12 mouse cellular contexts compared by ENCODE assay signal in genomic region chr15:97999991-98000390, GRCm38 (mm10). TPM values are rescaled to one million over a fixed set of nuclear protein-coding genes. Genes with fewer than 3 reads are reported as not detected.
DNase-seq lines count a peak whose midpoint lies in the region; ATAC-seq lines count a peak whose summit lies in the region.
"Had no signal": no experiment of that assay in that cellular context is flagged by ENCODE, and none has a peak within 500 bp of the region (broad histone marks: within the 10 kb centered on the region; RNA-seq: fewer than 3 reads in every experiment).

No protein-coding gene starts in this region.

- H3K9ac ChIP-seq in heart, embryonic 11.5 days (ENCODE audit: low read depth, low read length): no peak overlapping the region
- H3K9ac ChIP-seq in neural tube, embryonic 12.5 days: 0 out of 2 replicates have a peak overlapping the region, but pooled peaks have one; percentile 21
- H3K9ac ChIP-seq: heart, embryonic 15.5 days; intestine, embryonic 15.5 days had no signal

- no peaks in the 10 kb centered on the region for H3K36me3 ChIP-seq in heart, embryonic 11.5 days (ENCODE audit: control insufficient read depth, insufficient read depth, low read length)
- peaks cover 56% of the 10 kb centered on the region for H3K36me3 ChIP-seq in embryonic facial prominence, embryonic 10.5 days (replicated peaks)
- peaks cover 55% of the 10 kb centered on the region for H3K36me3 ChIP-seq in limb, embryonic 10.5 days
- peaks cover 28% of the 10 kb centered on the region for H3K36me3 ChIP-seq in neural tube, embryonic 12.5 days
- H3K36me3 ChIP-seq: heart, embryonic 15.5 days; intestine, embryonic 15.5 days had no signal

- peak overlapping the region; percentile 16; the same call in 1 of the 2 replicates for H3K4me2 ChIP-seq in heart, embryonic 11.5 days
- H3K4me2 ChIP-seq in neural tube, embryonic 12.5 days (replicated peaks): peak overlapping the region; percentile 85
- H3K4me2 ChIP-seq: intestine, embryonic 15.5 days had no signal

- peaks cover 47% of the 10 kb centered on the region for H3K27me3 ChIP-seq in heart, embryonic 11.5 days (ENCODE audit: control insufficient read depth, insufficient read depth, low read length)
- peaks cover 26% of the 10 kb centered on the region for H3K27me3 ChIP-seq in embryonic facial prominence, embryonic 10.5 days (replicated peaks; ENCODE audit: low read depth, poor library complexity, severe bottlenecking)
- peaks cover 77% of the 10 kb centered on the region for H3K27me3 ChIP-seq in limb, embryonic 10.5 days (ENCODE audit: low read depth, poor library complexity, severe bottlenecking)
- H3K27me3 ChIP-seq in neural tube, embryonic 12.5 days (replicated peaks): peaks cover 15% of the 10 kb centered on the region; the same call in 1 of the 2 replicates

- DNase-seq in heart, postnatal 14 days: no peak
- DNase-seq in embryonic facial prominence, embryonic 10.5 days (ENCODE audit: low spot score): no peak
- no peak for DNase-seq in limb, embryonic 10.5 days (ENCODE audit: low spot score)
- DNase-seq in adipocyte (ENCODE audit: low spot score): no peak
- DNase-seq in adrenal gland, postnatal 14 days: no peak
- DNase-seq: cerebellum, postnatal 14 days; gastrocnemius, postnatal 14 days had no signal

- no peak overlapping the region for H3K27ac ChIP-seq in heart, embryonic 11.5 days (ENCODE audit: low read depth, low read length)
- H3K27ac ChIP-seq in embryonic facial prominence, embryonic 10.5 days (replicated peaks): peak overlapping the region; percentile 97
- H3K27ac ChIP-seq in limb, embryonic 10.5 days: 0 out of 2 replicates have a peak overlapping the region, but pooled peaks have one; percentile 7
- H3K27ac ChIP-seq in neural tube, embryonic 12.5 days: no peak overlapping the region
- H3K27ac ChIP-seq: heart, embryonic 15.5 days; intestine, embryonic 15.5 days; left cerebral cortex, adult 2 months had no signal

- H3K9me3 ChIP-seq in heart, embryonic 11.5 days (replicated peaks; ENCODE audit: control insufficient read depth, low read length): no peaks in the 10 kb centered on the region
- no peaks in the 10 kb centered on the region for H3K9me3 ChIP-seq in embryonic facial prominence, embryonic 10.5 days
- no peaks in the 10 kb centered on the region for H3K9me3 ChIP-seq in limb, embryonic 10.5 days (replicated peaks)
- no peaks in the 10 kb centered on the region for H3K9me3 ChIP-seq in neural tube, embryonic 12.5 days
- H3K9me3 ChIP-seq: heart, embryonic 15.5 days; intestine, embryonic 15.5 days had no signal

- H3K4me3 ChIP-seq in heart, embryonic 11.5 days (ENCODE audit: low read depth, low read length): no peak overlapping the region
- H3K4me3 ChIP-seq in embryonic facial prominence, embryonic 10.5 days: peak overlapping the region; percentile 84
- H3K4me3 ChIP-seq in limb, embryonic 10.5 days: peak overlapping the region; percentile 70
- no peak overlapping the region for H3K4me3 ChIP-seq in neural tube, embryonic 12.5 days
- H3K4me3 ChIP-seq: heart, embryonic 15.5 days; intestine, embryonic 15.5 days; left cerebral cortex, adult 2 months had no signal

- intact Hi-C loops in heart, postnatal 14 days (cut with DNase I): no loop called here

- peaks cover 36% of the 10 kb centered on the region for H3K4me1 ChIP-seq in heart, embryonic 11.5 days (ENCODE audit: control insufficient read depth, insufficient read depth, low read length)
- peaks cover 56% of the 10 kb centered on the region for H3K4me1 ChIP-seq in embryonic facial prominence, embryonic 10.5 days
- H3K4me1 ChIP-seq in limb, embryonic 10.5 days: peaks cover 58% of the 10 kb centered on the region
- peaks cover 71% of the 10 kb centered on the region for H3K4me1 ChIP-seq in neural tube, embryonic 12.5 days

- 17% methylated on average over 7 of the region's 7 CpGs for WGBS in heart, embryonic 11.5 days (ENCODE audit: insufficient replicate concordance)
- WGBS in embryonic facial prominence, embryonic 10.5 days: 22% methylated on average over 7 of the region's 7 CpGs
- WGBS in limb, embryonic 10.5 days: 6% methylated on average over 7 of the region's 7 CpGs
- WGBS in neural tube, embryonic 12.5 days: 4% methylated on average over 7 of the region's 7 CpGs

- ATAC-seq in heart, embryonic 11.5 days (replicated peaks; ENCODE audit: insufficient number of reproducible peaks, low FRiP score, low TSS enrichment): no peak
- no peak for ATAC-seq in neural tube, embryonic 12.5 days (ENCODE audit: low FRiP score, low read depth)
- ATAC-seq: intestine, embryonic 15.5 days had no signal

RNA-seq across cellular contexts. Expression of gene Col2a1, which starts 4.5 kb away (rescaled TPM):
- 61.9 and 80.7 TPM in 2 replicates for polyA plus RNA-seq in heart, embryonic 11.5 days (2014; fragmentation: Nextera tagmentation; extraction: Ambion mirVana)
- 1 to 10 TPM in 1 of 2 experiments, under 1 TPM in 1; 0.41 to 1.0 TPM for total RNA-seq in heart, postnatal 14 days (2021)
- polyA plus RNA-seq in embryonic facial prominence, embryonic 10.5 days (2016; fragmentation: Nextera tagmentation; extraction: Ambion mirVana): 271 and 282 TPM in 2 replicates
- 72.8 and 186 TPM in 2 replicates for polyA plus RNA-seq in limb, embryonic 10.5 days (2016; fragmentation: Nextera tagmentation; extraction: Ambion mirVana)
- 182 and 193 TPM in 2 replicates for polyA plus RNA-seq in neural tube, embryonic 12.5 days (2016; fragmentation: Nextera tagmentation; extraction: Ambion mirVana)
- total RNA-seq in adrenal gland, postnatal 14 days (2021): 0.23 TPM in 1 of 2 replicates, not detected in the other

RNA-seq across cellular contexts. Expression of gene Tmem106c, which starts 36.0 kb away (rescaled TPM):
- 30.1 and 34.9 TPM in 2 replicates for polyA plus RNA-seq in heart, embryonic 11.5 days (2014; fragmentation: Nextera tagmentation; extraction: Ambion mirVana)
- 10 to 100 TPM; 12.4 to 12.7 TPM for total RNA-seq in heart, postnatal 14 days (2021)
- polyA plus RNA-seq in embryonic facial prominence, embryonic 10.5 days (2016; fragmentation: Nextera tagmentation; extraction: Ambion mirVana): 36.0 and 38.1 TPM in 2 replicates
- polyA plus RNA-seq in limb, embryonic 10.5 days (2016; fragmentation: Nextera tagmentation; extraction: Ambion mirVana): 29.8 and 34.9 TPM in 2 replicates
- polyA plus RNA-seq in neural tube, embryonic 12.5 days (2016; fragmentation: Nextera tagmentation; extraction: Ambion mirVana): 50.2 and 50.8 TPM in 2 replicates
- total RNA-seq in adrenal gland, postnatal 14 days (2021): 39.4 and 40.9 TPM in 2 replicates

Comparison
In these comparisons a context has a peak if more than half of its experiments do, and no peak if none do; other contexts are left out.
1. H3K27ac ChIP-seq: peak in embryonic facial prominence, embryonic 10.5 days (single experiment) and limb, embryonic 10.5 days (single experiment); none in heart, embryonic 11.5 days (single experiment) and neural tube, embryonic 12.5 days (single experiment).
2. H3K4me3 ChIP-seq: peak in embryonic facial prominence, embryonic 10.5 days (single experiment) and limb, embryonic 10.5 days (single experiment); none in heart, embryonic 11.5 days (single experiment) and neural tube, embryonic 12.5 days (single experiment).